Mouse (Mus musculus) hindbrain, embryonic 12.5 days (tissue): ENCODE data around the gene Otof. TPM values are rescaled to one million over a fixed set of nuclear protein-coding genes. Genes with fewer than 3 reads are reported as not detected.

Experiments used
- ATAC-seq: fragments of 200-750 bp; cut with Nextera tagmentation; 2 replicates; pipeline ENCODE4 v1.8.0; 2017; ENCODE audit warnings: moderate TSS enrichment; ENCODE audit not compliant: low FRiP score
- H3K27ac ChIP-seq: fragments of 300-500 bp; sonication (generic); 2 replicates; pipeline ENCODE4 v1.5.1; 2016; ENCODE audit warnings: mild to moderate bottlenecking
- H3K27me3 ChIP-seq: fragments of 300-500 bp; sonication (generic); 2 replicates; pipeline ENCODE4 v1.6.1; 2016; ENCODE audit warnings: mild to moderate bottlenecking
- H3K36me3 ChIP-seq: fragments of 300-500 bp; sonication (generic); 2 replicates; pipeline ENCODE4 v1.6.1; 2016; ENCODE audit warnings: mild to moderate bottlenecking
- H3K4me1 ChIP-seq: fragments of 300-500 bp; sonication (generic); 2 replicates; pipeline ENCODE4 v1.6.1; 2016
- H3K4me2 ChIP-seq: fragments of 300-500 bp; sonication (generic); replicated peaks from 2 replicates; pipeline ENCODE4 v1.6.1; 2016; ENCODE audit warnings: mild to moderate bottlenecking
- H3K4me3 ChIP-seq: fragments of 300-500 bp; sonication (generic); 2 replicates; pipeline ENCODE4 v1.5.1; 2016; ENCODE audit warnings: mild to moderate bottlenecking
- H3K9ac ChIP-seq: fragments of 300-500 bp; sonication (generic); 2 replicates; pipeline ENCODE4 v1.6.1; 2016; ENCODE audit warnings: mild to moderate bottlenecking, moderate library complexity
- H3K9me3 ChIP-seq: fragments of 300-500 bp; sonication (generic); replicated peaks from 2 replicates; pipeline ENCODE4 v1.6.1; 2016; ENCODE audit warnings: mild to moderate bottlenecking
- WGBS: fragments of 180-500 bp; shearing (Covaris S2); methylation state at CpG from one replicate; pipeline ENCODE4 v1.1.7; 2016; 5-methylcytosine and 5-hydroxymethylcytosine counted together
- polyA plus RNA-seq: library from polyadenylated mRNA; unstranded; fragments of >200 nt; fragmentation: Nextera tagmentation; extraction: Ambion mirVana; gene quantifications from 2 replicates; pipeline ENCODE4 v1.2.1, GENCODE M21; 2016

Otof gene
- polyA plus RNA-seq, 1 experiment from 2014 or later: 1.1 TPM

GRCm38 (mm10) chr5:30367405-30367804, 94.3 kb downstream of the Otof start:
- no peak overlapping the region for H3K4me2 ChIP-seq
- no peaks in the 10 kb centered on the region for H3K27me3 ChIP-seq
- 80% methylated on average over 8 of the region's 8 CpGs for WGBS
- H3K9me3 ChIP-seq: no peaks in the 10 kb centered on the region
- no peak for ATAC-seq
- H3K36me3 ChIP-seq: no peaks in the 10 kb centered on the region
- no peak overlapping the region for H3K9ac ChIP-seq
- H3K4me1 ChIP-seq: no peaks in the 10 kb centered on the region
- no peak overlapping the region for H3K27ac ChIP-seq
- no peak overlapping the region for H3K4me3 ChIP-seq

- H3K27ac ChIP-seq: no peak overlapping the region
- H3K4me1 ChIP-seq: no peaks in the 10 kb centered on the region
- no peak for ATAC-seq
- no peaks in the 10 kb centered on the region for H3K9me3 ChIP-seq
- H3K4me2 ChIP-seq: no peak overlapping the region
- no peak overlapping the region for H3K9ac ChIP-seq
- H3K27me3 ChIP-seq: no peaks in the 10 kb centered on the region
- no peaks in the 10 kb centered on the region for H3K36me3 ChIP-seq
- no peak overlapping the region for H3K4me3 ChIP-seq
- 91% methylated on average over 10 of the region's 10 CpGs for WGBS
Observed at GRCm38 (mm10) chr5:30358436-30359099, 103.2 kb downstream of the Otof start.

DNA sequence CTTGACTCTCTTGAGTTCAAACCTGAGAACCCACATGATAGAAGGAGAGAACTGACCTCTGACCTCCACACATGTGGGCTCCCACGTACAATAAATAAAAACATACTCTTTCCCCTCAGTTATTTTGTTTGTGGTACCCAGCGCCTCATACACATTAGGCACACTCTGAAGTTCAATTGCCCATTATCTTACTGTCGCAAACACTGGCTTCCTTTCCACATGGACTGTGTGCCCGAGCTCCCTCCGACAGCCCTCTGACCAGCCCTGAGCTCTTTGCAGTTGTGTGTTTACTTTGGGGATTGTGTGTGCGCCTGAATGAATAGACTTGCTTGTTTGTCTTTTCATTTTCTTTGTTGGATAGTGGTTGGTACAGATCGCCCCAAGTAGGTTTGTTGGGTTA, 105.1 kb downstream of the Otof start:
- Histone ChIP-seq H3K4me3 (no peak overlapping the region), H3K9me3 (no peaks in the 10 kb centered on the region), H3K4me1 (no peaks in the 10 kb centered on the region), H3K4me2 (no peak overlapping the region), H3K36me3 (no peaks in the 10 kb centered on the region), H3K27ac (no peak overlapping the region), H3K9ac (no peak overlapping the region), H3K27me3 (no peaks in the 10 kb centered on the region)
- 86% methylated on average over 7 of the region's 7 CpGs for WGBS
- ATAC-seq: no peak

- H3K4me2 ChIP-seq: no peak overlapping the region
- no peaks in the 10 kb centered on the region for H3K36me3 ChIP-seq
- no peak overlapping the region for H3K4me3 ChIP-seq
- H3K9ac ChIP-seq: no peak overlapping the region
- no peaks in the 10 kb centered on the region for H3K27me3 ChIP-seq
- 85% methylated on average over 14 of the region's 14 CpGs for WGBS
- no peaks in the 10 kb centered on the region for H3K9me3 ChIP-seq
- ATAC-seq: no peak
- no peaks in the 10 kb centered on the region for H3K4me1 ChIP-seq
- H3K27ac ChIP-seq: no peak overlapping the region
Observed at GRCm38 (mm10) chr5:30355559-30356159, 106.1 kb downstream of the Otof start.

GRCm38 (mm10) chr5:30355114-30355513, 106.6 kb downstream of the Otof start:
- 74% methylated on average over 5 of the region's 7 CpGs for WGBS
- Histone ChIP-seq H3K9me3 (no peaks in the 10 kb centered on the region), H3K36me3 (no peaks in the 10 kb centered on the region), H3K9ac (no peak overlapping the region), H3K4me1 (no peaks in the 10 kb centered on the region), H3K4me2 (no peak overlapping the region), H3K27ac (no peak overlapping the region), H3K27me3 (no peaks in the 10 kb centered on the region), H3K4me3 (no peak overlapping the region)
- no peak for ATAC-seq

GRCm38 (mm10) chr5:30353605-30354004, 108.1 kb downstream of the Otof start:
- no peaks in the 10 kb centered on the region for H3K27me3 ChIP-seq
- no peaks in the 10 kb centered on the region for H3K4me1 ChIP-seq
- WGBS: 63% methylated on average over 3 of the region's 3 CpGs
- no peaks in the 10 kb centered on the region for H3K9me3 ChIP-seq
- H3K9ac ChIP-seq: no peak overlapping the region
- ATAC-seq: no peak
- H3K36me3 ChIP-seq: no peaks in the 10 kb centered on the region
- H3K27ac ChIP-seq: no peak overlapping the region
- H3K4me2 ChIP-seq: no peak overlapping the region
- H3K4me3 ChIP-seq: no peak overlapping the region

DNA sequence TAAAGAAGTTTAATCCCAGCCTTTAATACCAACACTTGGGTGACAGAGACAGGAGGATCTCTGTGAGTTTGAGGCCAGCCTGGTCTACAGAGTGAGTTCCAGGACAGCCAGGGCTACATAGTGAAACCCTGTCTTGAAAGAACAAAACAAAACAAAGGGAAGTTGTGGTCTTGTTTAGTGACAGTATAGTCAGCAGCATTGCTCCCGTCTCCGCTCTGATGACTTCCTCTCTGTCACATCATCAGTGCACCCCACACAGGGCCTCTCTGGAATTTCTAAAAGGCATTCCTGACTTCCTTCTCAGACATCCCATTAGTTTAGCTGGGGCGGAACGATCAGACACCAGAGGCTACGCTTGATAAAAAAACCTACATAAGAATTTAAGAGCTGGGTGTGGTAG, 117.8 kb downstream of the Otof start:
- Histone ChIP-seq H3K9ac (no peak overlapping the region), H3K27ac (no peak overlapping the region), H3K4me1 (peaks cover 8% of the 10 kb centered on the region), H3K36me3 (no peaks in the 10 kb centered on the region), H3K9me3 (no peaks in the 10 kb centered on the region), H3K4me2 (no peak overlapping the region), H3K27me3 (peaks cover 16% of the 10 kb centered on the region), H3K4me3 (no peak overlapping the region)
- 76% methylated on average over 5 of the region's 5 CpGs for WGBS
- ATAC-seq: no peak

DNA sequence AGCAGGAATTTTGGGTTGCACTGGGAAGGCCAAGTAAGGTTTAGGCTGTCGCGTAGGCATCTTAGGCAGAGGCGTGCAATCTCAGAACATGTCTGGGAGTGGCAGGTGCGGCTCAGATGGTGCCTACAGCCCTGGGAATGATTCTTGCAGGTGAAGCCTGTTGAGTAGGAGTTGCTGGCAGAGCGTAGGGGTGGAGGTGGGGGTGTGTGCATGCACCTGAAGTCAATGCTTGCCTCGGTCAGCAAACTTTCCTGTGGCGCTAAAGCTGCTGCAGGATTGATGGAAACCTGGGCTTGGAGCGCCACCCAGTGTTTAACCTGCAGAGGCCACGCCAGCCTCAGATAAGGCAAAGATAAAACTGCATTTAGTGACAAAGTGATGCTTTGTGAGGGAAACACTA, 118.6 kb downstream of the Otof start:
- no peaks in the 10 kb centered on the region for H3K9me3 ChIP-seq

DNA sequence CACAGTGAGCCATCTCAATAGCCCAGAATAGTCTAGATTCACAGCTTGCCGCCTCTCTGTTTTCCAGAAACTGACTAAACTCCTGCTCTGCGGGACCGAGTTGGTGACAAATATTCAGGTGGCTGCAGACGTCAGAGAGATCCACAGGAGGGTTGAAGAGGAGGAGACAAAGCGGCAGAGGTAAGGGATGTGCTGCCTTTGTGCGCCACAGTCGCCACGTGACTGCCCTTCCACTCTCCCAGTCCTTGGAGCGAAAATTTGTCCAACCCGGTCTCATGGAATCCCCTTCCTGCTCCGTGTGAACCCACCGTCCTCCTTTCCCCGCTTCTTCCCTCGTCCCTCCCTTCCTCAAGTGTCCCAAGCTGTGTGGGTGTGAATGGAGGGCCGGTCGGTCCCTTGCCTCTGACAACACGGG, 119.1 kb downstream of the Otof start:
- Histone ChIP-seq H3K9ac (peak overlapping the region; percentile 32), H3K36me3 (no peaks in the 10 kb centered on the region), H3K9me3 (no peaks in the 10 kb centered on the region), H3K4me1 (peaks cover 8% of the 10 kb centered on the region), H3K27ac (no peak overlapping the region), H3K4me2 (peak overlapping the region; percentile 52), H3K27me3 (peaks cover 16% of the 10 kb centered on the region), H3K4me3 (peak overlapping the region; percentile 19)
- ATAC-seq: peak; percentile 22; the same call in 1 of the 2 replicates
- WGBS: 6% methylated on average over 17 of the region's 17 CpGs

More for the DNA sequence above, 118.6 kb downstream of the Otof start:
- WGBS: 3% methylated on average over 9 of the region's 9 CpGs
- peak overlapping the region; percentile 19 for H3K4me3 ChIP-seq
- peak; percentile 52; the same call in 1 of the 2 replicates for ATAC-seq
- H3K36me3 ChIP-seq: no peaks in the 10 kb centered on the region
- no peak overlapping the region; the same call in 1 of the 2 replicates for H3K9ac ChIP-seq
- peaks cover 16% of the 10 kb centered on the region for H3K27me3 ChIP-seq
- H3K27ac ChIP-seq: no peak overlapping the region
- H3K4me2 ChIP-seq: peak overlapping the region; percentile 52
- peaks cover 8% of the 10 kb centered on the region for H3K4me1 ChIP-seq

DNA sequence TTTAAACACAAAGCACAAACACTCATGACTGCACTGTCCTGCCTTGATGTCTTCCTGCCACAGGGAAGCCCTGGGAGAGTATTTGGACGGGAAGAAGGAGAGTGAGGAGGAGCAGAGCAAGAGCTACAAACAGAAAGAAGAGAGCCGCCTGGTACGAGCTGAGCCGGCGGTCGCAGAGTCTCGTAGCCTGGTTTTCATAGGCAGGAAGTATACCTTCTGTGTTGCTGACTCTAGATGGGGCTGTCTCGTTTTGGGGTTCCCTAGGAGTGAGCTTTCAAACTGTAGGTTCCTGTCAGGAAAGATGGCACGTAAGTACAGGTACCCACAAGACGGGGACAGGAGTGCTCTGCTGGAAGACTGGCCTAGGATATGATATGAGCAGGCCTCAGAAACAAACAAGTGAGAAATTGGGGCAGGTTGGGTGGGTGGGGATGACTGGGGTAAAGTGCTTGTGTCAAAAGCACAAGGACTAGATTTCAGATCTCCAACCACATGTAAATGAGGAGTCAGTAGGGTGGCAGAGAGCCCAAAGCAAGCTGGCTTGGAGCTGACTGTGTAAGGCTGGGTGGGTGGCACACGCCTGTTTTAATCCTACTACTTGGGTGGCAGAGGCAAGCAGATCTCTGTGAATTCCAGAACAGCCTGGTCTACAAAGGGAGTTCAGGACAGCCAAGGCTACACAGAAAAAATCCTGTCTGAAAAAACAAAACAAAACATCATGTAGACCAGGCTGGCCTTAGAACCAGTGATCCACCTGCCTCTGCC, 119.9 kb downstream of the Otof start:
- Histone ChIP-seq H3K36me3 (no peaks in the 10 kb centered on the region), H3K27me3 (peaks cover 16% of the 10 kb centered on the region), H3K4me1 (peaks cover 8% of the 10 kb centered on the region), H3K9ac (no peak overlapping the region), H3K4me2 (no peak overlapping the region), H3K9me3 (no peaks in the 10 kb centered on the region), H3K4me3 (no peak overlapping the region), H3K27ac (no peak overlapping the region)
- ATAC-seq: no peak
- WGBS: 79% methylated on average over 11 of the region's 11 CpGs

GRCm38 (mm10) chr5:30340815-30341214, 120.9 kb downstream of the Otof start:
- Histone ChIP-seq H3K27ac (no peak overlapping the region), H3K9me3 (no peaks in the 10 kb centered on the region), H3K4me2 (no peak overlapping the region), H3K27me3 (peaks cover 16% of the 10 kb centered on the region), H3K4me1 (peaks cover 8% of the 10 kb centered on the region), H3K9ac (no peak overlapping the region), H3K4me3 (no peak overlapping the region), H3K36me3 (no peaks in the 10 kb centered on the region)
- 76% methylated on average over 5 of the region's 5 CpGs for WGBS
- ATAC-seq: no peak
